Mouse (Mus musculus) spleen, adult 2 months (tissue): ENCODE measurements around the gene Peli2.

Experiments used
- CTCF ChIP-seq: fragments of 200-500 bp; IDR thresholded peaks from 2 replicates; pipeline ENCODE4 v1.5.1; 2011; ENCODE audit warnings: mild to moderate bottlenecking, inconsistent platforms; ENCODE audit not compliant: insufficient read depth, insufficient read length, insufficient replicate concordance; ENCODE audit errors: extremely low read depth
- POLR2A ChIP-seq: fragments of 200-500 bp; IDR thresholded peaks from 2 replicates; pipeline ENCODE4 v1.6.1; 2011; ENCODE audit warnings: low read depth, low read length, inconsistent platforms

- TF ChIP-seq CTCF (no peak), POLR2A (no peak)
Observed at GRCm38 (mm10) chr14:48254696-48255095, 134.1 kb downstream of the Peli2 start.
